Mouse (Mus musculus): ENCODE measurements at regions not wholly inside any gene's neighbourhood (a gene's known extent, or its start where the extent isn't known, plus 50 kb on each side); places are given as distances from the start of the nearest gene placed in this dataset.

- TF ChIP-seq POLR2A (IDR thresholded peaks at IDR 0.05; ENCODE audit: low read depth, low read length) (no peak), POLR2AphosphoS2 (IDR thresholded peaks at IDR 0.05; ENCODE audit: low read depth, low read length) (no peak), CTCF (conservative IDR thresholded peaks at IDR 0.05 in 1 of 2, IDR thresholded peaks at IDR 0.05 in 1 of 2; ENCODE audit: low read depth in 2 of 2, low read length in 2 of 2) (no peak), ZKSCAN1 (IDR thresholded peaks at IDR 0.05; ENCODE audit: borderline replicate concordance, low read depth, low read length) (no peak), RCOR1 (conservative IDR thresholded peaks at IDR 0.05; ENCODE audit: low read depth, low read length) (no peak), SIN3A (IDR thresholded peaks at IDR 0.05; ENCODE audit: low read length) (no peak)
Observed at GRCm38 (mm10) chr3:131713532-131713931, 149.0 kb downstream of the Papss1 start.
